Mouse (Mus musculus) adrenal gland, postnatal 36 days (tissue): ENCODE measurements at regions not wholly inside any gene's neighbourhood (a gene's known extent, or its start where the extent isn't known, plus 50 kb on each side); places are given as distances from the start of the nearest gene placed in this dataset.

Experiments used
- DNase-seq, 2 experiments: peaks; one replicate each; pipeline ENCODE4 v3.0.0; 2021; ENCODE audit warnings: mixed read lengths in 1 of 2

DNA sequence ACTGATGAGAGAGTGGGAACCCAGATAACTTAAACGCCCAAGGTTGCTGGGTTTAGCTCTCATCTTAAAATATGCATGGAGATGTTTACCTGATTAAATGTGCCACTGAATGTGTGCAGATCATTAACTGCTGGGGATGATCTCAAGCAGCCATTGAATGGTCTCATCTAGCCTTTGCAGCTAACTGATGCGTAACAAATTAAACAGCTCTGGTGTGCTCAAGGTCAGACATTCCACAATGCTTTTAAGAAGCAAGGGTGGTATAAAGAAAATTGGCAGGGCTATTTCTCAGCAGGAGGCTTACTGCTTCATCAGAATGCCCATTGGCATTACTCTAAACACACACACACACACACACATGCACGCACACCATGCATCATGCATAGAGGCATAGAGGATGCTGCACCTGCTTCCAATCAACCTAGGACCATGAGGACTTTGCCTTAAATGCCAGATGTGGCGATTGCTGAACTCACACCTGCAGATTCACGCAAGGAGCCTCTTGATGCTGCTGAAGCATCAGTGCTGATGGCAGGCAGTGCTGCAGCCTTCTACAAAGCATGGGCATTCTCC is 333.4 kb downstream of the Ice1 start:
- DNase-seq, result no peak

DNA sequence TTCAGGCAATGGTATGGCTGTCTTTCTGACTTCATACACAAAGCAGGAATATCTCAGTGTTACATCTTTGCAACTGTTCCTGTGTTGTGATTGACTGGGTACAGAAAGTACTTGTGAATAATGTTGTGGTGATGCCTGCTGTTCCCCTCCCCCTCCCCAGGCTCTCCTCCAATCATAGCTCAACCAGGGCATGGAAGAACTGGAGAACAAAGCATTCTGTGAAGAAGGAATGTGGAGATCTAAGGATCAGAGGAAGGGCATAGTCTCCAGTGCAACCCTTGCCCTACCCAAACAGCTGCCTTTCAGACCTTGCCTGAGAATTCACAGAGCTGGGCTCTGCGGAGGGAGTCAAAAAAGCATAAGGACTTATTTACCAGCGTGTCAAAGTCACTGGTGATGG is 326.9 kb downstream of the Ice1 start:
- DNase-seq, result no peak

DNA sequence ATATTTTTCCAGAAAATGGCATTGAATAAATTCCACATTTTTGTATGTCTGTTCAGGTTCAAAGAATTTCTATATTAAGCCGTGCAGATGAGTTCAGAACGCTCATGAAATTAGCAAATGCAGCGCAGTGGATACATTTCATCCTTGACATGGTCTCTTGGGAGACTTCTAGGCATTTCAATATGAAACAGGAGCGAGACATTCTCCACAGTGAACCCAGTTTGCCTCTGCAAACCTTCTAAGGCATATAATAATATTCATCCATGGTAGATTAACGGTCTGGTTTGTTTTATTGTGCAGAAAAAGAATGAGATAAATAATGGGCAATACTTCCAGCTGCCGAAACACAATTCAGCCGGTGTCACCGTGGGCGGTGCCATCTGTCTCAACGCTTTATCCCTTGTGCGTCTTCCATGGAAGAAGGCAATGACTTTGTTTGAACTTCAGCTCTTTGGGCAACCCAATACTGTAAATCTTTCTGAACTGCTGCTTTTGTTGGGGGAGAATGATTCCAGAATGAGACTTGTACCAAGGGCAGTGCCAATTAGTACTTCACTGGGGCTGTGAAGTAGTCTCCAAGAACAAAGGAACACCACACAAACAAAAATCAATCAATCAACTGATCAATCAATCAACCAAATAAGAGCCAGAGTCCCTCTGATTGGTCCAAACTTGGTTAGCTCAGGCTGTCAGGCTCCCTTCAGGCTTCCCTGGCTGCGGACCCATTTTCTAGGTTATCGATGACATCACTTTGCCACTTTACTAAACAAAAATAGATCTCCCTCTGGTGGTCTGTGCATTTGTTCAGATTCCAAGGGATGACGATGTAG is 326.0 kb downstream of the Ice1 start:
- DNase-seq, result no peak

DNA sequence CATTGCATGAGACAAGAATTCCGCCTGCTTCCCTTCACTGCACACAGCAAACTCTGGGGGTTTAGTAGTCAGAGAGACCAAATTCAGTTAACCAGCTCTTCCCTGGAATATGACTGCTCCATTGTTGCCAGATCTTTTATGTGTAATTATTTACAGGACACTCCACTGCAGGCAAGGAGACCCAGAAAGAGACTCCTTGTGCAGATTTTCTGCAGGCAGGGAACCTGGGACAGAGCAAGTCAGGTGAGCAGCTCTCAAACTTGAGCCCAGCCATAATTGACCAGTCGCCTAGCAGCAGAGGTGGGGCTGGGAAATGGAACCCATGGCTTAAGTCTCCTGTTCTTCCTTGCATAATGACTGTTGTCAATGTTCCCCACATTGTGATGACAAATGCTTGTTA is 324.2 kb downstream of the Ice1 start:
- no peak for DNase-seq

DNA sequence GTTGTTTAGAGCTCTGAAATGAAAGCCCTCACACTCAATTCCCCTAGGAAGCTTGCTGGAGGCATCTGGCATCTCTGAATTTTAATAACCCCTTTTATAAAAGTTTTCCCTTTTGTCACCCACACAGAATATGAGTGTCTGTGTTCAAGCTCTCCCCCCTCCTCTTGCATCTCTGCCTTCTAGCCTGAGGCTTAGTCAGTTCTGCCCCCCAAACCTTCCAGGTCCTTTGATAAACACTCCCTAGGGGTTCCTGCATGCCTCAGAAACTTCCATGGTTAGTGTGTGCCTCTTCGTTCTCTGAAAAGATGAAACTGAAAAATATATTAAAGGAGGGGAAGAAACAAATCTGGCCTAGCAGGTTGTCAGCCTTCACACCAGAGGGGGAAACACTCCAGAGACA is 313.9 kb downstream of the Ice1 start:
- no peak for DNase-seq

DNA sequence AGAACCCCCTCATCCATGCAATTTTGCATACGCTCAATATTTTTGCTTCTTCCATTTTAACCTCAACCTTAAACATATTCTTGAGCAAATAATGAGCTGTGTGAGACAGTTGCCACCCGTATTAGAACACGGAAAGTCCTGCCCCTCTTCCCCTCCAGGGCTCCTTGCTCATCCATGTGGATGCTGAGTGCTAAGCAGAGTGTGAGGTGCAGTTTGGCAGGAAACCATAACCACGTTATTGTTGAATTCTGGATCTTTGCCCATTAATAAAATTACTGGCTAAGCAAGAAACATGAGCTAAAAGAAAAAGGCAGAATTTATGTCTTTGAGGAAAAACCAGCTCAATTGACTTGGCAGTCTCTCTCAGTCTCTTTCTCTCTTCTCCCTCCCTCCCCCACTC is 301.4 kb downstream of the Ice1 start:
- DNase-seq, result no peak

DNA sequence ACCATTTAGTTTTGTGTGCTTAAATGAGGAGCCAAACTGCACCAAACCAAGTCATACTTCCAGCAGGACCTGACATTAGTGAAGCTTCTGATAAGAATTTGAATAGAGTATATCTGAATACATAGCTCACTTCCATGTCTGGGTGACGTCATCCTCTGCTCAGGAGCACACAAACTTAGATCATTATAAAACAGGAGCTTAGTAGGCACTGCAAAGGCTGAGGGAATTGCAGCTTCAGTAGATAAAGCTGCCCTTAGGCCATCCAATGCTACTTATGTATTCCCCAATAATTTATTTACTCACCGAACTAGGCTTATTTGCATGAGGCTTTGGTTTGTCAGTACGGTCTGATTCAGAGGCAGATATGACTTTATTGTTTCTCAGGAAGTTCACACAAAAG is 297.0 kb downstream of the Ice1 start:
- DNase-seq, result no peak

DNA sequence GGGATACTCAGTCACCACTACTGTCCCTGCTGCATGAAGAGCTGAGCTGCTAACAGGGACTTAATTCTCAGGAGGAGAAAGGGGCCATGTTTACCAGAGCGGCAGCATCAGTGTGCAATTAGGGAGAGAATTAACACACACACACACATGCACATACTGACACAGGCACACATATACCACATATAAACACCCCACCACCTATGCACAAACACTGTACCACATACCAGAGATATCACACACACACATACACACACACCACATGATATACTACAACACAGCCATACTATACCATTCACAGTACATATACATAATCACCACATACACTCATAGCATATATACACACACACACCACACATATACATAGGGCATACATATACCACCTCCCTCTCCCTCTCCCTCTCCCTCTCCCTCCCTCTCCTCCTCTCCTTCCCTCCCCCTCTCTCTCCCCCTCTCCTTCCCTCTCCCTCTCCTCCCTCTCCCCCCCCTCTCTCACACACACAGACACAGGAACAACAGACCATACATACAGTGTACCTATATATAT is 294.2 kb downstream of the Ice1 start:
- no peak for DNase-seq

DNA sequence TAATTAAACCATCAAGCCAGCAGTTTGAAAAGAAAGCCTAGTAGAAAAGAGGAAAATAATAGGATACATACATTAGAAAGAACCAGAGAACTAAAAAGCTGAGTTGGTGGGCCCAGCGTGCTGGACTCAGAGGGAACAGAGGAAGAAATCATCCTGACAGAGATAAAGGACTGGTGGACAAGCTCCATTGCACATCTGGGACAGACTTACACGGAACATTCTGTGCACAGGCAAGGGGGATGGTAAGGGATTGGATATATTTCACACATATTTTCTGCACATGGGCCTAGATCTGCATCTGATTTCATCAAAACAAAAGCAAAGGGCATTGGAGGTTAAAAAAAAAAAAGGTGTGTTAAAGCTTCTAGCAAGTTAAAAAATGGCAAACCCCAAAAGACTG is 293.5 kb downstream of the Ice1 start:
- no peak for DNase-seq

DNA sequence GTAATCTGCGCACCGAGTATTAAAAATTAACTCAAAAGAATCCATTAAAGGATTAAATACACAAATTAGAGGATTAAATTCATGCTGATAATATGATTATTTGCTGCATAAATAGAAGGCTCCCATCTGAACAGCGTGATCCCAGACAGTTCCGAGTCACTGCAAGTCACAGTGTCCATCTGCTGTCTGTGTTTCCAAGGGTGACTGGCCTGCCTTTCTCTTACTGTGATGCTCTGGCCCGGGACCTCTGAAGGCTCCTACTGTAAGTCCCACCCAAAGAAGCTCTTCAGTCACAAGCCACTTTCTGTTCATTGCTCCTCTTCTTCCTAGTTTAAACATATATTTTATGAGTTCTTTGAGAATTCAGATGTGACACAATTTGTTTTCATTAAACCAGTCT is 293.1 kb downstream of the Ice1 start:
- DNase-seq, result no peak

DNA sequence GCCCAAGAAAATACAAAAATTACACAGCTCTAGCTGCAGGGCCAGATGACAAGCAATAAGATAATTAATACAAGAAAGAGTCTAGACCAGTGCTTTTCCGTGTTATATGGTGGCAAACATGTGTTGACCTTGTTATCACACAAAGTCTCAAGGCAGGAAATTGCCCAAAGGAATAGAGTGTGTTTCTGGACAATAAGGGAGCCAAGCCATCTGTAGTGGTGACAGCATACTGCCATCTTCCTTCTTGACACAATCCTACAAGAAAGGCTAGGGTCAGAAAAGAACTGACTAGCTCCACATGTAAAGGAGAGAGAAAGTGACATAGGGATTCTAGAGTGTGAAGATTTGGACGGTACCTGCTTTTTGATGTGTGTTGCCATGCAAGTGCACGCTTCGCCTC is 289.0 kb downstream of the Ice1 start:
- DNase-seq, result no peak

DNA sequence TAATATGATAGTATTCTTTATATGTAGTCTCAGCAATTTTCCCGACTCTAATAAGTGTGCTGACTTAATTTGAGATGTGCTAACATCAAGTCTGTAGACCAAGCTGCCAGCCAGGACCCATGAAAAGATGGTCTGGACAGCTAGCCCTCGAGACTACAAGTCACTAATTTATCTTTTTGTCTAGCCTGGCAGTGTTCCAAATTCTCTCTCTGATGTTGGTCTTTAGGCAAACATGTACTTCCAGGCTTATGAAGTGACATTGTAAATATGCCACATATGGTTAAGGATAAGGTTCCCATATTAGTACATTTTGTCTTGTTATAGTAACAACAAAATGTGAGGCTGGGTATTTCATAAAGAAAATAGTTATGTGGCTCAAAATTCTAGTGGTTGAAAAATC is 288.5 kb downstream of the Ice1 start:
- DNase-seq, result no peak

DNA sequence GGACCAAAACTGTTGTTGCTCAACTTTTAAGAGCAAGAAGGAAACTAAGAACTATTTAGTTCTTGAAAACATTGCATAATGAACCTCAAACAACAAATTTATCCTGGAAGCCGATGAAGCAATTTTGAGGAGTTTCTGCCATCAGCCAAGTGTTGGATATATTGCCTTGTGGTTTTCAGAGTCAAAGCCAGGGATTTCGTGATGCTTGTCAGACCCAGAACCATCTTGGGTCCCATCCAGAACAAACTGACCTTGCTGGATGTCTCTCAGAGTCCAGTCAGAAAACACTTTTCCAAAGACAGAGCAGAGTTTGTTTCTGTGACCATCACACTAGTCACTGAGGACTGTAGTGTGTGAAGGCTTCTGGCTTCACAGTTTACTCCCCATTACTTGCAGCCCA is 267.8 kb downstream of the Ice1 start:
- DNase-seq, result peak; percentile 47 to 55

DNA sequence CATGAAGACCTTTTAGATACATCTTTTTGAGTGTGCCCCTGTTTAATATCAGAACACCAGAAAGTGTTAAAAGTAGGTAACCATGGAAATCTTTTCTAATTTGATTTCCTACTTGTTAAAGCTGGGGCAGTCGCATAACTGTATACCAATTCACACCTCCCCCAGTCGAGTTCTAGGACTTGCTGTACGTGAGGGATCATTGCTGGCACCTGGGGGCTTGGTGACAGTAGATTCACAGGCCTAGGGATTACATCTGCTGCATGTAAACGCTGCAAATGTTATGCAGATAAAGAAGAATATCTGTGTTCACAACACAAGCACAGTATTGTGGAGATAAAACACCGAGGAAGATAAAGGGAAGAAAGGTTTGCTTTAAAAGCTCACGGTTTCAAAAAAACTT is 256.7 kb downstream of the Ice1 start:
- no peak for DNase-seq

DNA sequence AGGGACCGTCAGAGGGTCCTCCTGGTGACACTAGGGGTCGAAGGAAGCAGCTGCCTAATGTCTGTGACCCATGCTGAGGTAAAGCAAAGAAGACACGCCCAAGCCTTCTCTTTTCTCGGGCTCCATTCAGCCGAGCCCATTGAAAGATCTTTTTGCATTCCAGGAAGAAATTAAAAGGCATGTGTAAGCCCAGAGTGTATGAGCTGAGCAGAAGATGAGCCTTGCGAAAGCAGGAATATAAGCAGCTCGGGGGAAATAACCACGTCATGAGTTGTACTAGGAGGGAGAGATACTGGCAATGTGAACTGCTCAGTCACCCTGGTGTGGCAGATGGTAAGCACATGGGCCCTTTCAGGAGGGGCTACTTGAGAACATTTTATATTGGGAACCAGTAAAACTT is 252.1 kb downstream of the Ice1 start:
- no peak for DNase-seq

DNA sequence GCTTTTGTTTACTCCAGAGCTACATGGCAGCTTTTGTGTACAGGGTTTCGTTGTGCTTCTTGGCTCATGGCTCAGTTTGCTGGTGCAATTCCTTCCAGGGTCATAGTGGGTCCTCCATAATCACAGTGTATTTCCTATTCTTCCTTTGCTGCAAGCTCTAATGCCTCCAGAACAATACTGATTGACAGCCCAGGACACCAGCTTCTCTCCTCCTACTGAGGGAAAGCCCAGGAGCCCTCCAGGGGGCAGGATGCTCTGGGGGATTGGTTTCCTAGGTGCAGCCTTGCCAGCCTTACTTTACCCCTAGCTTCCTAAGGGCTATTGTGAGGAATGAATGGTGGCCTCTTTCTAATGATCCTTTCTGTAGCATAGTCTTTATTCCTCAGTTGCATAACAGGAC is 224.6 kb downstream of the Ice1 start:
- DNase-seq, result no peak

DNA sequence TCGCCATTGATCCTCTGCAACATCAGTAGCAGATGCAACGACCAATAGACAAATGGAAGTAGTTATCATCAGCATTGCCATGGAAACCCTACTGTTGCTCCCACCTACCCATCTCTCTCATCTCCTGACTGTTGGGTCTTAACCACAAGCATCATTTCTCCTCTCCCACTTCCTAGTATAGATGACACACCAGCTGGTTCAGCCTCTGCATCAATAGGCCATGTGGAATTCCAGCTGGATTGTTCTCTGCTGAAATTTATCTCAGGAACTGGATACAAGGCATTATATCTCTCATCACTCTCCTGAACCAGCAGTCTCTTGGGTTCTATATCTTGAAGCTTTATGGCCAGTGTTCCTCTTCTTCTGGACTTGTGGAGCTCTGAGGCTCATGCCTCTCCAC is 219.3 kb downstream of the Ice1 start:
- no peak for DNase-seq

DNA sequence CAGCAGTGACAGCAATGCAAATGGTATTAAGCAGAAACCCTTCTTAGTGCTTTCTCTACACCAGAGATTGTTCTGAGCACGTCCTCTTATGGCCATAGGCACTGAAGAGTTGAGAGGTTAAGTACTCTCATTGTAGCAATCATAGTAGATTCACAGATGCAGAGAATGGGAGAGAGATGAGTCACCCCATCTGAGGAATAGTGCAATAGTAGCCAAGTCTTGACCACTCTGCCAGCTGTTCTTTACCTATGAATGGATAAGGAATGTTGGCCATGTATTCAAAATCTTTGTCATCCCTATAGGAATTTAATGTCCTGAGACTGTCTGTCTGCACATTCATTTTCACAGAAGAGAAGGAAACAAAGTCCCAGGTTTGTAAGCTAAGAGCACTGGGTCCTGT is 198.0 kb downstream of the Ice1 start:
- no peak for DNase-seq

DNA sequence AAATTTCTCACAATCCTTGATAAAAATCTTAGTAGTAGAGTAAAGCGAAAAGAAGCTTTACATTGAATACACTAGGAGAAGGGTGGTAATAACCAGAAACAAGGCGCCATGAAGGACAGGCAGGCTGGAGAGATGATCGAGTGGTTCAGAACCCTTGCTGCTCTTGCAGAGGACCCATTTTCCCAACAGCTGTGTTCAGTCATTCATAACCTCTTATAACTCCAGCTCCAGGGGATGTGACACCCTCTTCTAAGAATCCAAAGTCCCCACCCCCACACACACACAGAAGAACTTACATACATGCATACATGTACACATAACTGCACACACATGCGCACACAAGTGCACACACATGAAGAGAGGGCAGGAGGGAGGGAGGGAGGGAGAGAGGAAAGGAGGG is 190.5 kb downstream of the Ice1 start:
- DNase-seq, result no peak

DNA sequence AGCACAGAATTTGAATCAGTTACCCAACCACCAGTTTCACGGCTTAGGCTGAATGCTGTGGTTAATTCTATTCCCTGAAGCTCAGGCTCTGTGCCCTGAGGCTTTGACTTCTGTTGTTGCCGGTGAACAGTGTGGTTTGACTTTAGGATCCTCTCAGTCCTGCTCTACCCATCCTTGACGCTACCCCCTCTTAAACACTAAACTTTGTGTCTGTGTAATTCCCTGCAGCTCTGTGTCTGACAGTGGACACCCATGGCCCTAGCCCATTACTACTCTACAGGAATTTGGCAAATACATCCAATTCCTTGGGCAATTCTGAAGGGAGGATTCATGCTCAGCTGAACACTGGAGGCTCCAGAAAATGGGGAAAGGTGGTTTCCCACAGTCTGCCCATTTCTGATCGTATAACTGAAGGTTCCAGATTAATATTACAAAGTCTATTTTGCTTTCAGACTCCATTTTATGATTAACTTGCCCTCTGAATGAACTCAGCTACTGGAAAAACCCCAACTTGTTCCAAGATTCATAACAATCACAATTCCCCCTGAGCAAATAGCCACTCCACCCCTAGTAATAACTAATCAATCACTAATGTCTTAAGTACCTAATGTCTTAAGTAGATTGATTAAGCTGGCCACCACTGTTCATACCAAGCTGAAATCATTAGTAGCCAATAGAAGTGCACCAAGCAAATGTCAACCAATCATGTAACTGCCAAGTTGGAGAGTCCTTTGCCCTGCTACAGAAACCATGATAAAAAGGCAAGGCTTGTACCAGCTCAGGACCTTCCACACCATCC is 182.6 kb downstream of the Ice1 start:
- DNase-seq, result no peak

DNA sequence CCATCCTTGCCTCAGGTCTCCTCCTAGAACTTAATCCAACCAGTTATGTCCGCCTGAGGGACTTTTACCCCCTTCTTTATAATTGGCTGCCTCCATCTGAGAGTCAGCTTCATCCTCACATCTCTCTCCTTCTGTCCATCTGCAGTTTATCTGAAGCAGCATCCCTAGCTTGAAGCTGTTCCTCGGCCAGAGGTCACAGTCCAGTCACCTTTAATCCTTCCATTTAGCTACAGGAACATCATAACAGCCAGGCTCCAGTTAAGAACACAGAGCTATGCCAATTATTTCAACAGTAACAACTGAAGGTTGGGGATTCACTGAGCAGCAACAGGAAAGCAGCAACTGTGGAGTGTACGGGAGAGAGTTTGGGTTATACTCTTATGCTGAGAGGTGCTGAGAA is 179.0 kb downstream of the Ice1 start:
- no peak for DNase-seq

DNA sequence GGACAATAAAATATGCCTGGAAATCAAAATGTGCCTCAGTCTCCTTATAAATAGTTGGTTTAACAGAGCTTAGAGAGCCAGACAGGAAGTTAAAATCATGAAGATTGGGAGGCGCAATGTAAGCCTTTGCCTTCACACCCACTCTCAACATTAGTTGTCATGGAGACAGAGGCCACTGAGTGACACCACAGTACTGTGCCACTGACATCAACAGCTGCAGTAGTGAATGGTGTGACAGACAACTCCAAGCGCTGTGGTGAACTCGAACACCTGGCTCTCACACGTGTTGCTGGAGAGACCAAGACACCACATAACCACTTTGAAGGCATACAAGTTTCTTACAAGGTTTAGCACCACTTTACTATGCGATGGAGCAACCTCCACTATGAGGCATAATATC is 172.4 kb downstream of the Ice1 start:
- DNase-seq, result no peak

DNA sequence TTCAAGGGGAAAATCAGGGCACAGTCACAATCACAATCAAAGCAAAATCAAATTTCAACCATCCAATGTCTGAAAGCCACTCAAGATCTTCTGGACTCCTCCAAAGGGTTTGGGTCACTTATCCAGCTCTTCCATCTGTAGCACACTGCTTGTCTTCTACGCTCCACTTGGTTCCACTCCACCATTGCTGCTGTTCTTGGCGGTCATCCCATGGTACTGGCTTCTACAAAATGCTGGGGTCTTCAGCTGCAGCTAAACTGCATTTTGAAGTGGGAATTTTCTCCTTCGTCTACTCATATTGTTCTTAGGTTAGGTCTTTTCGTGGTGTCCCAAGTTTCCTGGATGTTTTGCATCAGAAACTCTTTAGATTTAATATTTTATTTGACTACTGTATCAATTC is 162.7 kb downstream of the Ice1 start:
- DNase-seq, result no peak
